Mouse (Mus musculus): ENCODE data around the gene Zfp423.

The Zfp423 gene

GRCm38 (mm10) chr8:87944225-87944934 is 15.0 kb downstream of the Zfp423 start:
- no peak for DNase-seq (ENCODE audit: low spot score)

DNA sequence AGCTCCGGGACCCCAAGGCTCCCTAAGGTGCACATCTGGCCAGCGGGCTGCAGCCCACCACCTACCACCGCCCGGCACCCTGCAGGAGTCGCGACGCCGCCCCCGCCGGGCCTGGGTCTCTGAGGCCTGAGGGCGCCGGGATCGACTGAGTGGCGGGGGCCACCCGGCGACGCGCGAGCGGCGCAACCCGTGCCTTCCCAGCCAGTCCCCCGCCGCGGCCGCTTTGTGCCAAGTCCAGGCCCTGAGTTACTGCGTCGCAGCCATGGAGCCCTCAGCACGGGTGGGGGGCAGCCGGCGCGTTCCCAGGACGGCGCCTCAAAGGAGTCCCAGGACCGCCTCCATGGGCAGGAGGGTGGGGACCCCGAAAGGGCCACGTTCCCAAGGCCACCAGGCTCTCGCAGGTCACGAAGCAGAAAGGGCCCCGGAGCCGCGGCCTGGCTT is 15.7 kb downstream of the Zfp423 start:
- no peak for DNase-seq (ENCODE audit: low spot score)

DNA sequence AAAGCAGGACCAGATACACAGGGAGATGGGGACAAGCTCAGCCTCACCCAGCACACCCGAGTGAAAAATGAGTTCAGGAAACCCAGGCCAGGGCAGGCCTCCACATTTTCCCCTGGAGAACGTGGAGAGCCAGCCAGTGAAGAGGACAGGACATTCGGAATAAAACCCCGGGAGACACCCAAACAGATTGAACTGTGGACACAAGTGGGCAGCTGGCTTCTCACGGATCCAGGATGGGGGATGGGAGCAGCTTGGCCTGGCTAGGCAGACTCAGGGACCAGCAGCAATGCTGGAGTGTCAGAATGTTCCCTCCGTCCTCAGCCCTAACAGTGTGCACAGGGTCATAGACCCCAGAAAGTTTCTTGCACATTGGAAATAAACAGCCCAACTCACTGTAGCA is 18.7 kb downstream of the Zfp423 start:
- no peak for DNase-seq (ENCODE audit: low spot score)

DNA sequence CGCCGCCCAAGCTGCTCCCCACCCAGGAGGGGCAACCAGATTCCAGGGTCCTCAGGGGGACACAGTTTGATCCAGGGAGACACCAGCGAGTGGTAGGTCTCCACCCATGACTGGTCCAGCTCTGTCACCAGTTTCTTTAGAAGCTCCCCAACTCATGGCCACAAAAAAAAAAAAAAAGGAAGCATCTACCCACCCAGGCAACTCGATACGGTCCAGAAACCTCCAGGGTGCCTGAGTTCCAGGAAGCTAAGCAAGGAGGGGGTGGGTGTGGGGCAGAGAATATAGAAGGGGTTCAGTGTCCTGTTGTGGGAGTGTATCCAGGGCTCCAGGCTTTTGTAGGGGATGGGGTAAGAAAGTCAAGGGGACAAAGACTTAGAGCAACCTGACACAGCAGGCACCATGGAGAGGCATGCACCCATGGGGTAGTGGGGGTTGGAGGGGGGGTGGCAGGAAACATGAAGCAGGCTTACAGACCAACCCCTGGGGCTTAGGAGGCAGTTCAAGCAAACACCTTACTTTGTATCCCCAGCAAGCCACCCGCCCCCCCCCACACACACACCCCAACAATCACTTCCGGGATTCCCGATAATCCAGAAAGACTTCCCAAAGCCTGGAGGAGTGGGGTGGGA is 20.0 kb downstream of the Zfp423 start:
- DNase-seq (ENCODE audit: low spot score) = no peak

DNA sequence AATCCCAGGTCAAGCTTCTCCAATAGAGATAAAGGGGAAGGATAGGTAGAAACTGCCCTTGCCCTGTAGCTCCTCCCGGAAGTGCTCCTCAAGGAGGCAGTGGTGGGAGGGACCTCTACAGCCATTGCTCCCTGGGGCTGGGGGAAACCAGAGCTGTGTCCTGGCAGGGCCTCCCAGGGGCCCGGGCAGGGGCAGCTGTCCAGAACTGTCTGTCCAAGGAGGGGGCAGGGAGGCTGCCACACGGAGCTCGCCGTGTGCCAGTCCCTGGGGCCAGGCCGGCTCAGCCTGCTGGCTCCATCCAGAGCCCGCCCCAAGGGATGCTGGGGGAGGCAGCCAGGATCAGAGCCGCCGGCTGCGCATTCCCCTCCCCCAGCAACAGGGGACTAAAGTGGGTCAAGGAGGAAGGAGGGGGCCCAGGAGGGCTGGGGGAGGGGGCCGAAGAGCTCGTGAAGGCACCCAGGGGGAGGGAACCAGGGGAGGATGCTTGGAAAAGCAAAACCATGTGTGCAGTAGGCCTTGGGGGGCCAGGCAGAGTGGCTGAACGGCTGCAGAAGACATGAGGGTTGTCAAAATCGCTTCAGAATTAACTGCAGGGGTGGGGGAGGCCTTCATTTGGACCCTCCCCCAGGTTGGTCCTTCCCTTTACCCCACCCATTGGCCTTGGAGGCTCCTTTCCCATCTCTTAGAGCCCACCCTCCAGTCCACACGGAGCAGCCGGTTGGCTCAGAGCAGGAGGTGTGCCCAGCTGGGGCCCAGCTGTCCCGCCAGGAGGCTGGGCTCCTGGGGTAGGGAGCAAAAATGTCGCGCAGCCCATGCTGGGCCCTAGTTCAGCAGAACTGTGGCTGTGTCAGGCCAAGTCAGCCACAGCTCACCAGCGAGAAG is 20.8 kb downstream of the Zfp423 start:
- DNase-seq (ENCODE audit: low spot score) = no peak

- DNase-seq (ENCODE audit: low spot score) = no peak
These were observed 22.2 kb downstream of the Zfp423 start for GRCm38 (mm10) chr8:87937211-87937610.

DNA sequence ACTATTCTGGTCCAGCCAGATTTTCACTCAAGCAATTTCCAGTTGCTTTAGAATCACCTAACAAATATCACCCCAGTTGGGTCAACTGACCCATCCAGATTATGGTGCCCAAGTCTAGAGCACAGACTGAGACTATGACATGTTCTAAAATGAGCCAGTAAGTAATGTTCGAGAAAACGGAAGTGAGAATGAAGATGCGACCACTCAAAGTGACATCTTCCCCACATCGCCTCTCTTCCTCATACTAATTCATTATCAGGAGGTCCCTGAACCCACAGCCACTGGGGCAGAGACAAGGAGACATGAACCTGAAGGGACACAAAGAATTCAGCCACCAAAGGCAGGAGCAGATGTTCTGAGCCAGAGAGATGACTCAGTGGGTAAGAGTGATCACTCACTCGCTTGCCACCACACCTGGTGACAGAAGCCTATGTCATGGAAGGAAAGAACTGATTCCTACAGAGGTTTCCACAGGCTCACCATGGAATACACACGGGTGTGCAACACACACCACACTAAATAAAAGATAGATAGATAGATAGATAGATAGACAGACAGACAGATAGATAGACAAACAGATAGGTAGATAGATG is 24.2 kb downstream of the Zfp423 start:
- no peak for DNase-seq (ENCODE audit: low spot score)

DNA sequence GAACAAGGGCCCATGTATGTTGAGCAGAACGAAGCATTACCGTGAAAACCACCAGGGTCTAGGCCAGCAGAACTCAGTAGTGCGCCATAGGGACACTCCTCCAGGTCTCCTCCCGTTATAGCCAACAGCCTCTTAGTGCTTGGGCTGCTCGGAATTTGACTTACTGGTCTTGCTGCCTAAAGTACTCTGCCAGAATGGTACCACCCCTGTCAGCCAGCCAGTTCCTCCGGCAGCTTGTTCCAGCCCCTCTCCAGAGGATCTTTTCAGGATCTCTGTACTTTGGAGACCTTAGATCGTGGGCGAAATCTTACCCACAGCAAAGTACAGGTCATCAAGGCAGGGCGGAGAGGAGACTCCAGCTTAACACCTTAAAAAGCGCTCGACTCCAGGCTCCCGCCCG is 25.2 kb downstream of the Zfp423 start:
- DNase-seq (ENCODE audit: low spot score) = no peak

DNA sequence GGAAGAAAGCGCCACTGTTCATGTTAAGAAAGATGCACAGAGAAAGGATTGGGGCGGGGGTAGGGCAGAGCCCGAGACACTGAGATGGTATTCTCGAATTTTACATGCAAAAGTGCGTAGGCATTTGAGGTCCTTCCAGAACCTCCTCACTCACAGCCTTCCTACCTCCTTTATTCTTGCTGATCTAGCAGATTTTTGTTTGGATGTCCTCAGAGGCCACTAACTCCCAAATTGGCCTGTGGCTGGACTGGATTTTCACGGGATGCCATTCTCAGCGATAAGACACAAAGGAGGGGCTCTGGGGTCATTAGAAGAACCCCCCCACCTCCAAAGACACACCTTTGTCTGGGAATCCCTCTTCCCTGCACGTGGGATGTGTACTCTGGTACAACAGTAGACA is 25.6 kb downstream of the Zfp423 start:
- DNase-seq (ENCODE audit: low spot score) = no peak

- DNase-seq (ENCODE audit: low spot score) = no peak
These were observed 30.5 kb downstream of the Zfp423 start for GRCm38 (mm10) chr8:87928857-87929256.

- DNase-seq (ENCODE audit: low spot score) = no peak
These were observed 32.2 kb downstream of the Zfp423 start for GRCm38 (mm10) chr8:87927034-87927830.

- DNase-seq (ENCODE audit: low spot score) = no peak
These were observed 33.1 kb downstream of the Zfp423 start for GRCm38 (mm10) chr8:87926098-87926890.

GRCm38 (mm10) chr8:87922936-87923335 is 36.5 kb downstream of the Zfp423 start:
- no peak for DNase-seq (ENCODE audit: low spot score)

- DNase-seq (ENCODE audit: low spot score) = no peak
These were observed 36.9 kb downstream of the Zfp423 start for GRCm38 (mm10) chr8:87922446-87922845.

GRCm38 (mm10) chr8:87918004-87918403 is 41.4 kb downstream of the Zfp423 start:
- DNase-seq (ENCODE audit: low spot score) = no peak

DNA sequence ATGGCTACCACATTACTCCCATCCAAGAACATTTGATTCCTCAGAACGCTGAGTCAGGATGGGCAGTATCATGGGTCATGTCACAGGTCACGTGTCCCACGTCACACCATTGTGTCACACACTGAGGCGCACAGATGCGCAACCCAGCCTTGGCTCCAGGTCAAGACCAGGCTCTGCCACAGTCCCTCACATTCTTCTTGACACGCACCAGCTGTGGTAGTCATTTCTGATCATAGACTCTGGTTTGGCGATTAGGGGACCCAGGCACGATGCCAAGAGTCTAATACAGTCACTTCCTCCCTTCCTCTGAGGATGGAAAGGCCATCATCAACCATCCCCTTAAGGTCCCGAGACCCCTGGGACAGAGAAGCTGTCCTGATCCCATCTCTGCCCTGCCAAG is 43.6 kb downstream of the Zfp423 start:
- DNase-seq (ENCODE audit: low spot score) = no peak

GRCm38 (mm10) chr8:87914247-87914967 is 45.0 kb downstream of the Zfp423 start:
- DNase-seq (ENCODE audit: low spot score) = no peak

DNA sequence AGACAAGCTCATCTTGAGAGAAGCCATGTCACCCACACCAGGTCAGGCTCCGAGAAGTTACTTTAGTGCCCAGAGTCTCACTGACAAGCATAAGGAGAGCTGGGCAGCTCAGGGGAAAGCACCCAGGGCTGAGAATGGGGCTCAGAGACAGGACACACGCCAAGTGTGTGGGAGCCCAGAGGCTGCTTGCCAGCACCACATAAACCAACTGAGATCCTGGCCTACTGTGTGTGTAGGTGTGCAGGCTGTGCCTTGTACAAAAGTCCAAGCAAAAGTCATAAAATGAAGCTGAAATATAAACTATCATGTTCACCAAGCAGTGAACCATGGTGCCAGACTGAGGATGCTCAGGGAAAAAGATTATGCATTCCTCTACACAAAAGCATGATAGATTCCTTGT is 50.5 kb downstream of the Zfp423 start:
- no peak for DNase-seq (ENCODE audit: low spot score)

DNA sequence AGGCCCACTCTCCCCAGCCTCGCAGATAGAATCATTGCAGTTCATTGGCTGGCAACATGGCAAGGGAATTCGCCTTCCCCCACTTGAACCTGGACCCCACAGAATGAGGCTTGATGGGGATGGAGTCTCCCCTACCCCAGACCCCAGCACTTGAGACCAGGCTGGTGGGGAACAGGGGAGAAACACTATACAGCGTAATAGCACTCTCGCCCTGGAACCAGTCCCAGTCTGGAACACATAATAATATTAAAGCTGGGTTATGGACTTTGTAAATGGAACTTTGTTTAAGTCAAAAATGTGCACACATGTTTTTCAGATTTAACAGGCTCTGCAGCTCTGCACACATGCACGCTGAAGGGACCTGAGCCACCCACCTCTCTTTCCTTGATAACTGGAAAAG is 54.0 kb downstream of the Zfp423 start:
- DNase-seq (ENCODE audit: low spot score) = no peak

DNA sequence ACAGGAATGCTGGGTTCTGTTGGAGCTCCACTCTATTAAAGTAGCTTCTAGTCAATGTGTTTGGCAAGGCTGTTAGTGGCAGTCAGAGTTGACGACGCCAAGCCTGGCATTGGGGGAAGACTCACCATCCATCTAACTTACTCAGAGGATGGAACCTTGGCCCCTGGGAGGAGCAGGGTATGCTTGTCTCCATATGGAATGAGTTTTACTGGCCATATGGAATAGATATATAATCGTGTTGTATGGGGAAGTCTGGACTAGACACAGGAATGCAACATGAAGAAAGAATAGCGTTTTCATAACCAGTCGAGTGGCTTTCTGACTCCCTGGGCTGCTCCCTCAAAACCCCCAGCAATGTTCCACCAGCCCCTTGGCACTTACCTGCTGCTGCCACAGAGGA is 55.3 kb downstream of the Zfp423 start:
- no peak for DNase-seq (ENCODE audit: low spot score)

Data from ovary, postnatal 10 days (tissue).